ENCODE assay signal across 7 mouse cellular contexts in the genomic region with DNA sequence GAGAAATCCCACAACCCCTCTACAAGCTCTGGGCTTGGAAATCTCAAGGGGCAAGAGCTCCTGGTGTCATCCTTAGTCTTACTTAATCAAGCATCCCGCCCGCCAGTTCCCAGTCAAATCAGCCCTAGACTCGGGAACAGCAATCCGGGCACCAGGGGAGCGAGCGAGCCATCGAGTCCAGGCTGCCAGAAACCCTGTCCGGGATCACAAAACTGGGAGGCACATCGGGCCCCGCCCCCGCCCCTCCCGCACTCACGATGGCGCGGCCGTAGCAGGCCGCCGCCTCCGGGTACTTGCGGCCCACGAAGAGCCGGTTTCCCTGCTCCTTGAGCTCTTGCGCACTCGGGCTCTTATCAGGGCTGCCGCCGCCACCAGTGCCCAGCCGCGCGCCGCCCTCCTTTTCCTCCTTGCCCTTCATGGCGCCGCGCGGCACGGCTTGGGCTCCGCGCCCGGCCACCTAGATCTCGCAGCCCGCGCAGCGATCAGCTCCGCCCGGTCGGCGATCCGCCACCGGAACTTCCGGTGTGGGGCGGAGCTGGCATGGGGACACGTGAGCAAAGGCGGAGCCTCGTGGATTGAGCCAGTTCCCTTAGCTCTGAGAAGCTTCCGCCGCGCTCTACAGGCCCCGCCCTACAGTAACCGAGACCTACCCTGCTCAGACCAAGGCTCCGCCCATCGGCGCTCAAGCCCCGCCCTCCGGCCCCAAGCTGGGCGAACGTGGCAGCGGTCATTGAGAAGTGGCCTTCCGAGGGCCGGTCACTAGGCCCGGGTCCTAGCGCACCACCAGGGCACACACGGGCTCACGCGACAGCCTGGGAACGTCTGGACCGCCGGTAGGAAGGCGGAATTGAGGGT. TPM values are rescaled to one million over a fixed set of nuclear protein-coding genes. Genes with fewer than 3 reads are reported as not detected.
A peak's percentile ranks its signal among the peaks of the same experiment; 100 is the strongest.
DNase-seq lines count a peak whose midpoint lies in the region; ATAC-seq and TF ChIP-seq lines count a peak whose summit lies in the region.

No protein-coding gene starts in this region.

- intact Hi-C loops in left cerebral cortex, postnatal 4 days (cut with DNase I): no loop called here

- peak overlapping the region; percentile 98 for H3K27ac ChIP-seq in intestine, postnatal 0 days (ENCODE audit: low read depth, low read length)
- peak overlapping the region; percentile 95 for H3K27ac ChIP-seq in midbrain, embryonic 12.5 days (replicated peaks)
- H3K27ac ChIP-seq in small intestine, adult 2 months (ENCODE audit: insufficient read depth, low read depth, low read length): peak overlapping the region; percentile 99

- peak; percentile 100 for DNase-seq in adrenal gland, adult 2 months
- DNase-seq in embryo, embryonic 11.5 days (ENCODE audit: low read depth, low spot score): peak; percentile 99
- peak; percentile 96 to 100 for DNase-seq in gastrocnemius, postnatal 4 days (ENCODE audit: low spot score in 2 of 2)
- peak; percentile 99 for DNase-seq in left cerebral cortex, postnatal 4 days

- no peaks in the 10 kb centered on the region for H3K9me3 ChIP-seq in intestine, postnatal 0 days (ENCODE audit: control insufficient read depth)
- H3K9me3 ChIP-seq in midbrain, embryonic 12.5 days: no peaks in the 10 kb centered on the region

- peak; percentile 87 for ATAC-seq in intestine, postnatal 0 days
- ATAC-seq in midbrain, embryonic 12.5 days (ENCODE audit: low FRiP score, low read depth): peak; percentile 89

- no peaks in the 10 kb centered on the region for H3K27me3 ChIP-seq in intestine, postnatal 0 days (replicated peaks; ENCODE audit: control insufficient read depth, insufficient read depth, low read length)
- no peaks in the 10 kb centered on the region for H3K27me3 ChIP-seq in midbrain, embryonic 12.5 days
- H3K27me3 ChIP-seq in small intestine, adult 2 months (ENCODE audit: control insufficient read depth, insufficient read depth, low read length): no peaks in the 10 kb centered on the region

- 0 out of 2 replicates have a peak, but pooled peaks have one; percentile 14 for TF ChIP-seq CTCF in intestine, postnatal 0 days (IDR thresholded peaks at IDR 0.05; ENCODE audit: low read depth)
- TF ChIP-seq CTCF in small intestine, adult 2 months (IDR thresholded peaks at IDR 0.05; ENCODE audit: extremely low read depth, insufficient read length, insufficient replicate concordance, low read depth, low read length): no peak

- H3K4me2 ChIP-seq in intestine, postnatal 0 days (replicated peaks; ENCODE audit: low read depth): peak overlapping the region; percentile 93
- peak overlapping the region; percentile 96 for H3K4me2 ChIP-seq in midbrain, embryonic 12.5 days (replicated peaks)

- peak overlapping the region; percentile 76 for H3K4me3 ChIP-seq in intestine, postnatal 0 days (ENCODE audit: low read depth, low read length)
- H3K4me3 ChIP-seq in midbrain, embryonic 12.5 days: peak overlapping the region; percentile 77
- H3K4me3 ChIP-seq in small intestine, adult 2 months (ENCODE audit: low read depth, low read length): peak overlapping the region; percentile 83

- WGBS in intestine, postnatal 0 days: under 1% methylated on average over 72 of the region's 77 CpGs
- WGBS in midbrain, embryonic 12.5 days: under 1% methylated on average over 77 of the region's 77 CpGs
- under 1% methylated on average over 77 of the region's 77 CpGs for WGBS in small intestine, adult 2 months

- peaks cover 28% of the 10 kb centered on the region for H3K36me3 ChIP-seq in intestine, postnatal 0 days (ENCODE audit: control insufficient read depth, insufficient read depth)
- peaks cover 29% of the 10 kb centered on the region for H3K36me3 ChIP-seq in midbrain, embryonic 12.5 days
- H3K36me3 ChIP-seq in small intestine, adult 2 months (ENCODE audit: control insufficient read depth, insufficient read depth, low read length): peaks cover 13% of the 10 kb centered on the region

- peak; percentile 63 for TF ChIP-seq POLR2A in small intestine, adult 2 months (IDR thresholded peaks at IDR 0.05; ENCODE audit: low read depth, low read length)

- peaks cover 11% of the 10 kb centered on the region; the same call in 1 of the 2 replicates for H3K4me1 ChIP-seq in intestine, postnatal 0 days (replicated peaks; ENCODE audit: control insufficient read depth, insufficient read depth, low read length)
- H3K4me1 ChIP-seq in midbrain, embryonic 12.5 days: peaks cover 81% of the 10 kb centered on the region
- peaks cover 54% of the 10 kb centered on the region for H3K4me1 ChIP-seq in small intestine, adult 2 months (ENCODE audit: control insufficient read depth, insufficient read depth, insufficient read length, low read length)

- H3K9ac ChIP-seq in intestine, postnatal 0 days (ENCODE audit: low read depth, low read length): peak overlapping the region; percentile 78
- peak overlapping the region; percentile 84 for H3K9ac ChIP-seq in midbrain, embryonic 12.5 days (replicated peaks)

RNA-seq across cellular contexts. Expression of a gene that starts 0.5 kb away (rescaled TPM):
- total RNA-seq in adrenal gland, adult 2 months (2021): 100 to 1,000 TPM; 149 to 184 TPM
- 224 and 236 TPM in 2 replicates for polyA plus RNA-seq in adrenal gland, adult 2 months (2012; rRNA removed)
- total RNA-seq in gastrocnemius, postnatal 4 days (2021): 100 to 1,000 TPM; 116 to 134 TPM
- polyA plus RNA-seq in intestine, postnatal 0 days (2015; fragmentation: Nextera tagmentation; extraction: Ambion mirVana): 245 and 246 TPM in 2 replicates
- 100 to 1,000 TPM; 162 to 171 TPM for total RNA-seq in left cerebral cortex, postnatal 4 days (2021)
- polyA plus RNA-seq in midbrain, embryonic 12.5 days (2016; fragmentation: Nextera tagmentation; extraction: Ambion mirVana): 277 and 283 TPM in 2 replicates
- polyA plus RNA-seq in small intestine, adult 2 months (2012; rRNA removed): 76.7 and 141 TPM in 2 replicates

RNA-seq across cellular contexts. Expression of a gene that starts 4.0 kb away (rescaled TPM):
- 100 to 1,000 TPM in 1 of 2 experiments, 10 to 100 TPM in 1; 99.4 to 111 TPM for total RNA-seq in adrenal gland, adult 2 months (2021)
- 99.1 and 121 TPM in 2 replicates for polyA plus RNA-seq in adrenal gland, adult 2 months (2012; rRNA removed)
- 10 to 100 TPM; 31.6 to 32.4 TPM for total RNA-seq in gastrocnemius, postnatal 4 days (2021)
- 22.7 and 23.0 TPM in 2 replicates for polyA plus RNA-seq in intestine, postnatal 0 days (2015; fragmentation: Nextera tagmentation; extraction: Ambion mirVana)
- 10 to 100 TPM; 54.8 to 55.1 TPM for total RNA-seq in left cerebral cortex, postnatal 4 days (2021)
- 70.7 and 71.1 TPM in 2 replicates for polyA plus RNA-seq in midbrain, embryonic 12.5 days (2016; fragmentation: Nextera tagmentation; extraction: Ambion mirVana)
- 30.2 and 47.3 TPM in 2 replicates for polyA plus RNA-seq in small intestine, adult 2 months (2012; rRNA removed)

RNA-seq across cellular contexts. Expression of a gene that starts 4.4 kb away (rescaled TPM):
- total RNA-seq in adrenal gland, adult 2 months (2021): 10 to 100 TPM in 1 of 2 experiments, 1 to 10 TPM in 1; 9.8 to 47.1 TPM
- polyA plus RNA-seq in adrenal gland, adult 2 months (2012; rRNA removed): 88.1 and 142 TPM in 2 replicates
- total RNA-seq in gastrocnemius, postnatal 4 days (2021): 1 to 10 TPM; 7.6 to 10.0 TPM
- 1.4 and 1.9 TPM in 2 replicates for polyA plus RNA-seq in intestine, postnatal 0 days (2015; fragmentation: Nextera tagmentation; extraction: Ambion mirVana)
- 10 to 100 TPM; 58.5 to 61.5 TPM for total RNA-seq in left cerebral cortex, postnatal 4 days (2021)
- 5.8 and 6.0 TPM in 2 replicates for polyA plus RNA-seq in midbrain, embryonic 12.5 days (2016; fragmentation: Nextera tagmentation; extraction: Ambion mirVana)
- 6.9 and 10.6 TPM in 2 replicates for polyA plus RNA-seq in small intestine, adult 2 months (2012; rRNA removed)

RNA-seq across cellular contexts. Expression of a gene that starts 8.9 kb away (rescaled TPM):
- total RNA-seq in adrenal gland, adult 2 months (2021): 10 to 100 TPM; 14.0 to 16.3 TPM
- polyA plus RNA-seq in adrenal gland, adult 2 months (2012; rRNA removed): 192 and 239 TPM in 2 replicates
- 1 to 10 TPM; 5.4 to 7.6 TPM for total RNA-seq in gastrocnemius, postnatal 4 days (2021)
- 0.54 and 0.90 TPM in 2 replicates for polyA plus RNA-seq in intestine, postnatal 0 days (2015; fragmentation: Nextera tagmentation; extraction: Ambion mirVana)
- total RNA-seq in left cerebral cortex, postnatal 4 days (2021): 10 to 100 TPM; 22.7 to 26.6 TPM
- 2.5 and 3.7 TPM in 2 replicates for polyA plus RNA-seq in midbrain, embryonic 12.5 days (2016; fragmentation: Nextera tagmentation; extraction: Ambion mirVana)
- polyA plus RNA-seq in small intestine, adult 2 months (2012; rRNA removed): 28.3 and 55.5 TPM in 2 replicates

RNA-seq across cellular contexts. Expression of a gene that starts 9.2 kb away (rescaled TPM):
- 10 to 100 TPM; 19.1 to 20.8 TPM for total RNA-seq in adrenal gland, adult 2 months (2021)
- polyA plus RNA-seq in adrenal gland, adult 2 months (2012; rRNA removed): 29.5 and 38.3 TPM in 2 replicates
- total RNA-seq in gastrocnemius, postnatal 4 days (2021): 10 to 100 TPM; 12.2 to 13.7 TPM
- 9.6 and 10.2 TPM in 2 replicates for polyA plus RNA-seq in intestine, postnatal 0 days (2015; fragmentation: Nextera tagmentation; extraction: Ambion mirVana)
- total RNA-seq in left cerebral cortex, postnatal 4 days (2021): 10 to 100 TPM; 25.2 to 26.5 TPM
- polyA plus RNA-seq in midbrain, embryonic 12.5 days (2016; fragmentation: Nextera tagmentation; extraction: Ambion mirVana): 28.3 and 28.5 TPM in 2 replicates
- polyA plus RNA-seq in small intestine, adult 2 months (2012; rRNA removed): 18.2 and 40.0 TPM in 2 replicates

Comparison
In these comparisons a context has a peak if more than half of its experiments do, and no peak if none do; other contexts are left out.
1. Peak in every context shown above with its lines: DNase-seq, ATAC-seq, H3K4me3 ChIP-seq and H3K27ac ChIP-seq.